Mouse (Mus musculus) left cerebral cortex, postnatal 25 days (tissue): ENCODE measurements around the gene Chst3. TPM values are rescaled to one million over a fixed set of nuclear protein-coding genes. Genes with fewer than 3 reads are reported as not detected.
A peak's percentile ranks its signal among the peaks of the same experiment; 100 is the strongest.
"Not testable (repeated sequence)": the region's sequence is repeated elsewhere in the genome, so short reads cannot be mapped to it uniquely, and the experiment has no call there.

Source experiments
- DNase-seq, 2 experiments: peaks; one replicate each; pipeline ENCODE4 v3.0.0; 2022; ENCODE audit warnings: low spot score in 2 of 2, mixed read lengths in 1 of 2
- intact Hi-C: fragments of 180-260 bp; cut with DNase I; formaldehyde crosslinking; loops from one replicate; pipeline ENCODE4 v1.15.1; 2025
- total RNA-seq, 2 experiments: library from RNA; stranded (reverse); gene quantifications; 2 replicates each; pipeline ENCODE4 v1.2.3; 2021

The Chst3 gene
- total RNA-seq, 2 experiments from 2014 or later: 1.6 to 1.8 TPM

DNA sequence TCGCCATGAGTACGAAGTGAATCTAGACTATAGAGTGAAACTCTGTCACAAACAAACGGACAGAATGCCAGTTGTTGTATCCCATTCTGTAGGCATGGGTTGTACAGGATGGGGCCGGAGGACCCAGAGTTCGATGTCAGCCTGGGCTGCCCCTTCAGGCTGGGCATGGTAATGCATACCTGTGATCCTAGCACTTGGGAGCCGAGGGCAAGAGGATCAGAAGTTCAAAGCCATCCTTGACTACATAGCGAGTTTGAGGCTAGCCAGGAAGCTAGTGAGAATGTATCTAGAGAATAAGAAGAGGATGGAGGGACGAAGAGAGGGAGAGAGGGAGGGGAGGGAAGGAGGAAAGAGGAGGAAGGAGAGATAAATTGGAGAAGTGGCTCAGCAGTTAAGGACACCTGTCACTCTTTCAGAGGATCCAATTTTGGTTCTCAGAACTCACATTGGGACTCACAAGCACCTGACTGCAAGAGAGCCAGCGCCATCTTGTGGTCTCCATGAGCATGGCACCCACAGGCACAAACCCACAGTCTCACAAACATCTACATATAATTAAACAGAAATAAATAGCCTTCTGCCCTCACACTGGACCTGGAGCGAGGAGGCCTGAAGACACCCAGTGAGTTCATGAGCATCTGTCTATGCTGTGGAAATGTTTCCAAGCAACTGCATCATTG lies 18.6 kb upstream of the Chst3 start:
- peak; percentile 52 for DNase-seq
- intact Hi-C loops: loop anchor here (1.0 to 2.0 kb wide), 2 partner anchors 47 to 89 kb away; no protein-coding TSS in a partner anchor

DNA sequence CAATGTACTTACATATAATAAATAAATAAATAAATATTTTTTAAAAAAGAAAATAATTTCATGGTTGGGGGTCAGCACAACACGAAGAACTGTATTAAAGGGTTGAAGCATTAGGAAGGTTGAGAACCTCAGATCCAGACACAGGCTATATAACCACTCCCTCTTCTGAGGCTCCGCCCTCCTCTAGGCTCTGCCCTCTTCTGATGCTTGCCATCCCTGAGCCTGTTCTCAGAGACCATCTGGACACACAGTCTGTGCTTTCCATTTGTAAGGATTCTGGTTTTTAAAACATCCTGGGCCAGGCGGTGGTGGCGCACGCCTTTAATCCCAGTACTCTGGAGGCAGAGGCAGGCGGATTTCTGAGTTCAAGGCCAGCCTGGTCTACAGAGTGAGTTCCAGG lies 16.8 kb upstream of the Chst3 start:
- intact Hi-C loops: loop anchor here (2.0 kb wide), 1 partner anchor 45 kb away; no protein-coding TSS in a partner anchor
- DNase-seq: not testable (repeated sequence)

DNA sequence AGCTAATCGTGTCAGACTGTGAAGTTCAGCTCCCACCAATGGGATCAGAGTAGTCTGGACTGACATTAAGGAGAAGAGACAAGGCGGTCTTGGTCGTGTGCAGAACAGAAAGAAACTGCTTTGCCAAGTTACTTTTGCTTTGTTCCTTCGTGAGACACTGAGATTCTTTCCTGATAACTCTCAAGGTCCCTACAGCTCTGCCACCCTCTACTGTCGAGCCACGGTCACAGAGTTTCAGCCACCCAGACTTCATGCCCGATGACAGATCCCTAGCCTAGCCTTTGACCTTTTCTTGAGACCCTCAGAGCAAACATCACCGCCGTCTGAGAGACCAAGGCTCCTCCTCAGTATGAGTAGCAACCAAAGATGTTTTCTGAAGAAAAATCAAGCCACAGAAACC lies 14.9 kb upstream of the Chst3 start:
- no peak for DNase-seq
- intact Hi-C loops: no loop called here

DNA sequence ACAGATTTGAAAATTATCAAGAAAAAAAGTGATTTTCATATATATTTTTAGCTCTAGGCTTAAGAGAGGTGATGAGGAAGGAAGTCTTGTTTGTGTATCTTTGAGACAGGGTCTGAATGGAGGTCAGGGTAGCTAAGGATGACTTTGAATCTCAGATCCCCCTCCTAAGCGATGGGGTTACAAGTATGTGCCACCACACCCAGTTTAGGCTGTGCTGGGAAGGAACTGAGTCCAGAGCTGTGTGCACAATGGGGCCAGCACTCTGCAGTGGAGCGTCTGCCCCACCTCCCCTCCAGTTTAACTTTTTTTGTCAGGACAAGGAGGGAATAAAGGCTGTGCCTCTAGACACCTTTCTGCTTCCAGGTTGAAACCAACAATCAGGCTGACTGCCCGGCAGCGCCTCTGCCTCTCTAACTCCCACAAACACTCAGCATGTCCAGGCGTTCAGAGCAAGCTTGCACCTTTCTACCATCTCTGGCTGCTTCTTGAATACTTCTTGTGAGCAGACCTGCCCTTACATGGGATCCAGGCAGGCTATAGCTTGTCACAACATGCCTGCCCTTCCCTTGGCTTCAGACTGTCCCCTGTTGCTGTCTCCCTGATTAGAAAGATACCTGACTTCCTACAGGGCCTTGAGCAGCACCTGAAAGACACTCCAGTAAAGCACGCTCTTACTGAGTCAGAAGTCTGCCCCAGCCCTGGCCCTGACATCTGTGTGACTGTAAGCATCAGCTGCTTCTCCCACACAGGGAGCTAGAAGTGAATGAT lies 11.4 kb upstream of the Chst3 start:
- DNase-seq: no peak
- intact Hi-C loops: no loop called here

DNA sequence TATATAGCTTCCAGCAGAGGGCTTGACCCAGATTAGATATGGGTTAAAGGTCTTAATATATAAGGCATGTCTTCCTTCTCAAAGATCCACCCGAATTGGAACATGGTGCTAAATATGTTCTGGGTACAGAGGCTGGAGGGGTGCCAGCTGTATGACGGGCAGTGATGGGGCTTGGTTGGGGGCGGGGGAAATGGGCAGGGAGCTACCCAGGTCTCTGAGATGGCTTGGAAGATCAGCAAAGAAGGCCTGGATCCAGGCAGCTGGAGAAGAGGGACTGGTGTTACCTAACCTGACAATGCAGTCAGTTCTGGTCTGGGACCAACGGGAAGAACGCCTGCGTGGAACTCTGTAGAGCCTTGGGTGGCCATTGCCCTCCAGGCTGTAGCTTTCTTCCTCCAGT lies 10.1 kb upstream of the Chst3 start:
- DNase-seq: no peak
- intact Hi-C loops: no loop called here

DNA sequence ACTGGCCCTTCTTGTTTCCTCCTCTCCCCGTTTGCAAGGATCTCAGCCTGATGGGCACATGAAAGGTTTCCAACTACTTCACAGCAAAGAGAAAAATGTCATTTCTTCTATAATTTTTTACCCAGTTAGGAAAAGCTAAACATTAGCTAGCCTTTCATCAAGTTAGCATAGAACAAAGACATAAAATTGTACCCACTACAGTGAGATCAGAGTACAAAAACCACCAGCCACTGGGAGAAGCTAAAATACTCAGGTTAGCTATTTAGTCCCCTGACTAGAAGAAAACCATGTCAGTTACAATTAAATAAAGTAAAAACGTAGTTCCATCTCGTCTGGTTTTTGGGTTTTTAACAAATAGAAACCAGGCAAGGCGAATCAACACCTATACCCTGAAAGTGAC lies 8.6 kb upstream of the Chst3 start:
- intact Hi-C loops: no loop called here
- no peak for DNase-seq

DNA sequence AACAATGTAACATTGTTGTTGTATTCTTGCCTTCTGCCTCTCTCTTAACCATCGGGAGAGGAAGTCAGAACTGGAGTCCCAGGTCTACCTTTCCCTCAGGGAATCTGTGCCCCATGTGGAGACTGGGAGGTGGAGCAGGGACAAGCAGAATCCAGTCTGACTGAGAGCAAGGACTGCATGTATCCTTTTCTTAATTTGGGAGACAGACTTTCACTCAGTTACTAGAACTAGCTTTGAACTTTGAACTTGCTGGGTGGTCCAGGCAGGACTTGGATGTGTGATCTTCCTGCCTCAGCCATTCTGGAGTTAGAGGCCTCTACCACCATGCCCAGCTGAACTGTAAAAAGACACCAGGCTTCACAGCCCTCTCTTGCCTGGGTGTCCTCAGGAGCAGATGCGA lies 5.5 kb upstream of the Chst3 start:
- intact Hi-C loops: no loop called here
- DNase-seq: no peak

DNA sequence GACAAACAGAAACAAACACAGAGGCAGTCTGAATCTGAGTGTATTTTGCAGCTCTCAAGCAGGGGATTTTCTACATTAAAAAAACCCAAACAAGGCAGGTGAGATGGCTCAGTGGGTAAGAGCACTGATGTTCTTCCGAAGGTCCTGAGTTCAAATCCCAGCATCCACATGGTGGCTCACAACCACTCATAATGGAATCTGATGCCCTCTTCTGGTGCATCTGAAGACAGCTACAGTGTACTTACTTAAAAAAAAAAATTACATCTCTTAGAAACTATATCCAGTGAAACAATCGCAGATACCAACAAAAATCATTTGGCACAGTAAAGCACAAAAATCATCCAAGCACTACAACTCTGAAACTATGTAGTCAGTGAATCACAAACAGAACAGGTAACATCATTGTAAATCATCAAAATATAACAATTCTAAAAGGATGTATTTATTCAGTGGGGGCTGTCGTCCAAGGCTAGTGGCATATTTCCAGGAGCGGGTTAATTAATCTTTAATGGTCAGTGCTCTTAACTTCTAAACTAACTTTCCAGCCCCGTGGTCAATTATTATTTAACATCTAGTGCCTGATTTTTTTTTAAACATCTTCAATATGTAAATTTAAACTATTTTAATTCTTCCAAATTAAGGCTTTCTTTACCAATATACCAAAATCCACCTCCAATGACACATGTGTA lies 2.7 kb upstream of the Chst3 start:
- DNase-seq, intact Hi-C loops: not testable (repeated sequence)

DNA sequence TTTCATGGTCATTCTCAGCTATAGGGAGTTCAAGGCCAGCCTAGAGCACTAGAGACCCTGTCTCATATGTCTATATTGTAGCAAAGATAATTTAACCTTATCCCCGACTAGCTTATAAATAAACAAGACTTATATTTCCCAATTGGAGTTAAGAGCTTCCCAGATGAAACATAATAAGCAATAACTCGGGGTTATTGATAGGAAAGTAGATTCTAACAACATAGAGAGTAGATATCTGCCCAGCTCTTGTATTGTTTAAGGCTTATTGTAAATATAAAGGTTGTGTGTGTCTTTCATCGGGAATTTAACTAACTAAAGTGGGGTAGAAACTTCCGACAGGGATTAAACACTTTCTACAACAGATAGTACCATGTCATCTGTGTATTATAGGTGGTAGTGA lies 1.5 kb upstream of the Chst3 start:
- no peak for DNase-seq
- intact Hi-C loops: no loop called here

DNA sequence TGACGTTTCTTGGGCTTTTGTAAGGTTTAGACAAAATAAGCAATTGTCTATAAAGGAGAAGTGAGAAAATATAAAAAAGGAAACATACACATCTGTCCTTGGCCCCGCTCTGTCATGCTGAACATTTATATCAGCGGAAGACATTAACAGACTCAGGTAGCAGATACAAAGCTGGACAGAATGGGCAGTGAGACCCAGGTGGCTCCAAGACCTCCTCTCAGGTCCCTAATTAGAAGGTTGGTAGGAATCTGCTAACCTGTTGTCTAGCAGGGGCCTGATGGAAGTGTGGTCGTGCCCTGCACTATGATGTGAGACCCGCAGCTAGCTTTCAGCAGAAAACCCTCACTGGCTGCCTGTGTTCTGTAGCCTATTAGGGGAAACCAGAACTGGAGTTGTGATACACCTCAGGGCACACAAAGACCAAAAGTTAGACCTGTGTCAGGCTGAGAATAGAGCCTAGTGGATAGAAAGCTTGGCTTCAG lies 1.0 kb upstream of the Chst3 start:
- intact Hi-C loops: no loop called here
- DNase-seq: no peak

DNA sequence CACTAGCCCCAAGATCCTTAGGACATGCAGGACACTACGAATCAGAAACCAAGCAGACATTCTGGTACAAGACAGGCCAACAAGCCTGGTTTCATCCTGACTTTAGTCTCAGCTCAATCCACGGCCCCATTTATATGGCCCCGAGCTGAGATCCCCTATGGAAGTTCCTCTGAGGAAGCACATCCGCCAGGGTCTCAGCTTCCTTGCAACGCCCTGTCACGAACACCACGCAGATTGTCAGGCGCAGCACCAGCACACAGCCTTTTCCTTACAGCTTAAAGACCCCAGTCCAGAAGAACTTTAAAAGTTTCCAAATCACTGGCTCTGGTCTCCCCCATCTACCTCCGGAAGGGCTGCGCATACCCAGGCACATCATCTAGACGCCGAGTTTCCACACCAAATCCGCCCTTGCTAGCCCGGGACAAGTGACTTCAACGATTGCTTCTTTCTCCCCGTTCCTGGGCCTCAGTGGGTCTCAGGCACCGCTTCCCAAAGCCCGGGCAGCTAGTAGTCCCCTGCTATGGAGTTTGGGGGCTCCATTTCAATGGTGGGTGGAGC lies 948 bp downstream of the Chst3 start:
- intact Hi-C loops: no loop called here

DNA sequence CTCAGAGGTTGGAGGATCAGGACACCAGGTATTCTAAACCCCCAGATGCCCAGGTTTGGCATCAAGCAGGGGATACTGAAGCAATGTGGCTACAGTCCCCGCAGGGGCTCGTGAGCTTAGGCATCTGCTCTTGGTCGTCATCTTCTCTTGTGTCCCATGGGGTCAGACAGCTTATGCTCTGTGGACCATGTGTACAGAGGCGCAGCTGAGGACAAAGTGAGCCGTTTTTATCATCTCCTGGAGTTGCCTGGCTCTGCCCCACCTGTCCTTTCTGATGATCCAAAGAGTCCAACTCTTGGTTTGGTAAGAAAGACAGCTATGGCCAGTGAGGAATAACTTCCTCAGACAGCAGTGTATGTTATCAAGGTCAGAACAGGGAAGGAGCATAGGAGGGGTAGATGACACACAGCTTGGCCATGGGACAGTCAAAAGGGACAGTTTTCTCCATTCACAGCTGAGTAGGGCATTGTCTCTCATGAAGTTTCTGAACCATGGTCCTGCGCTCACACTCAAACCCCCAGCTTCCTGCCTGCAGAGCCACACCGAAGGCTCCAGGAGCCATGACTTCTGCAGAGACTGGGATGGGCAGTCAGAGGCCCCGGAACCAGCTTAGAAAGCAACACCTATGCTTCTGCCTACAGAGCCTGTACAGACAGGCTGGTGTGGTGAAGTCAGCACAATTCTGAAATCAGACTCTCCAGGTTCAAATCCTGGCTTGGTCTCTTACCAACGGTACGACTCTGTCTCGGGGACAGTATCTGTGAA lies 2.5 kb downstream of the Chst3 start:
- intact Hi-C loops: no loop called here
- DNase-seq: no peak

More for the DNA sequence above, 948 bp downstream of the Chst3 start:
- DNase-seq: no peak

DNA sequence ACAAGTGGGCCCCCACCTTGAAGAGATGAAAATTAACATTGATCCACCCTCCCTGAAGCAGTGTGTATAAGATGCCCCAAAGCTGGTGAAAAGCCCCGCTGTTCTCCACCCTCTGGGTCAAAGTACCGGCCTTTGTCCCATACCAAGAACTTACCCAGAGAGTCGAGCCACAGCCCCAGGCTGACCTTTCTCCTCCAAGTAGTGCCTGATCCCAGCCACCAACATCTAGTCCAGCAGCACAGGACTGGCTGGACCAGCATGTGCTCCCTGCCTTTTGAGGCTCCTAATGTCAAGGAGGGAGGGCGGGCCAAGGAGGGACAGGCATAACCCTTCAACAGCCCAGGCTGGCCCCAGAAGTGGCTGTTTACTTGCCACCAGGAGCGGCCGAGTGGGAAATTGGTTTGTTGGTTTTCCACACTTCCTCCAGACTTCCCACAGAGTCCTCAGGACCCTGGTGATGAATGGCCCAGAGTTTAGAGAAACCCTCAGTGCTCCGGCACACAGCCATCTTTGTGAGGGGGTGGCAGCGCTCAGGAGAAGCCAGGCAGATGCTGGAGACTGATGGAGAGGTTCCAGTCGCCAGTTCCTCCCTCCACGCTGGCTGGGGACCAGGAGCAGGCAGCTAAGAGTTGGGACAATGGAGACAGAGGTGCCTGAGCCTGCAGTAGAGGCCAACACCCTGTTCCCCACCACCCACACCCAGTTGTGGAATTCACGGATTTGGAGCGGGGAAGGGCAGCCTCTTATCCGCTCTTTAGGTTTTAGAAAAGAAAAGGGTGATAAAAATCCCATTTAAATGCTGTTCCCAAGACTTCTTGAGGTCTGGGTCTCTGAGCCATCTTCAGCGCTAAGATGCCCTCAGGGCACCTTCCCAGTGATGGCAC lies 3.7 kb downstream of the Chst3 start:
- DNase-seq: peak in 1 of 2 experiments; percentile 79
- intact Hi-C loops: no loop called here

DNA sequence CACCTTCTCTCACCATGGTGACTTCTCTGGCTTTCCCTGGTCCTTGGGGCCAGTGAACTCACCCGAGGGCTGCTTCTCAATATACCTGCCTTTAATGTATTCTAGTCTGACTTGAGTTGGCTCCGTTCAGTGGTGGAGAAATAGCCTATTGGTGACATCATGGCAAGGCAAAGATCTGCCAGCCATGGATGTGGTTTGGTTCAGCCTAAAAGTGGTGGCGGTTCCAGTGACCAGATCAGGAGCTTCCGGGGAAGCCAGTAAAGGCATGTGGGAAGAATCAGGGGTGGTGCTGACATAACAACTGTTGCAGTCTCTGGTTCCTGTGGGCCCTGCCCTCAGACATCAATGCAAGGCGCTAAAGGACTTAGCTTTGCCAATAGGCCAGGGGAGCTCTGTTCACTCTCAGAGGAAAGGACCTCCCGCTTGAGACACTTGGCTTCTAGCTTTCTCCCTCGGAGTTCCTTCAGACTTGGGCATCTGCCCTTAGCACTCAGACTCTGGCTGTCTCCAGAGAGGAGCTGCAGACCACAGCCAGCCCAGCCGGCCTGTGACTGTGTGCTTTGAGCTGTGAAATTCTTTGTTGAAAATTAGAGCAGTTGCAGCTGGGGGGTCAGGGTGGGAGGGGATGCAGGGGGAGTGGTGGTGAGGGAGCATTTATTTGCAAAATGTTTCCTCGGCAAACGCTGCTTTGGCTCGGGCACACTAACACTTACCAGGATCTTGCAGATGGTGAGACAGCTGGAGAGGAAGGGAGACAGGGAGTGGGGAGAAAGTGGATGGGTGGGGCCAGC lies 6.3 kb downstream of the Chst3 start:
- intact Hi-C loops: no loop called here

DNA sequence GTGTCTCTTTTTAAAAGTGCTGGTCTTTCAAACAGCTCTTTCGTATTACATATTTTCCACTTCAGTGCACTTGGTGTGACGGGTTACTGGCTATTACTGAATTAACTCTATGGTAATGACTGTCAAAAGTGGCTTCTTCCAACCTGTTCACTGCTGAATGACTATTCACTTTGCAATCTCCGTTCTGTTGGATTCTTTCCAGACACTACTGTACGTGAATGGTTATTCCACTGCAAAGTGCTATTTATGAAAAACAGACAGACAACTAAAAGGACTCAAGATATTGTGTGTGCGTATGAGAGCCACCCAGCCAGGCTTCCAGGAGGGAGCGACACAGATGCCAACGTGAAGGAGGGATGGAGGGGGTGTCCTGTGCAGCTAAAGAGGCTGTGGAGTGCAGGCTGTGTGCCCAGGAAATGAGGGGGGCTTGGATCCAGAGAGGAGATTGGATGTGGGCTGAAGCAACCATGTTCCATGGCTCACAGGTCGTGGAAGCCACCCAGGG lies 7.5 kb downstream of the Chst3 start:
- intact Hi-C loops: no loop called here
- peak in 1 of 2 experiments; percentile 33 for DNase-seq

More for the DNA sequence above, 6.3 kb downstream of the Chst3 start:
- peak in 1 of 2 experiments; percentile 58 for DNase-seq

DNA sequence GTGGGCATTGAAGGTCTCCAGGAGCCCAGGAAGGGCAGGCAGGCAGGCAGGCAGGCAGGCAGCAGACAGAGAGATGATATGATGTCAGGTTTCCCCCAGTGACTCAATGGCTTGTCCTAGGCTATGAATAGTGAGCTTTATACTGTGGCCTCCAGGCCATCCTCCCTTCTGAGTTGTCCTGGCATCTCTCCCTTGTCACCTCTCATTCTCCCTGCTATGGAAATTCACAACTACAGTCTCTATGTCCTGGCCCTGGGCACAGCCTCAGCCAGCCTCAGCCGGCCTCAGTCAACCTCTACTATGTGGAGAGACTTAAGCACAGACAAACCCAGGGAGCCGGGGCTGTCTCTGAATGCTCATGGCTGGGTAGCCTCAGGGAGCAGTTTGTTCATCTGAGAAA lies 8.6 kb downstream of the Chst3 start:
- intact Hi-C loops: no loop called here
- no peak for DNase-seq

DNA sequence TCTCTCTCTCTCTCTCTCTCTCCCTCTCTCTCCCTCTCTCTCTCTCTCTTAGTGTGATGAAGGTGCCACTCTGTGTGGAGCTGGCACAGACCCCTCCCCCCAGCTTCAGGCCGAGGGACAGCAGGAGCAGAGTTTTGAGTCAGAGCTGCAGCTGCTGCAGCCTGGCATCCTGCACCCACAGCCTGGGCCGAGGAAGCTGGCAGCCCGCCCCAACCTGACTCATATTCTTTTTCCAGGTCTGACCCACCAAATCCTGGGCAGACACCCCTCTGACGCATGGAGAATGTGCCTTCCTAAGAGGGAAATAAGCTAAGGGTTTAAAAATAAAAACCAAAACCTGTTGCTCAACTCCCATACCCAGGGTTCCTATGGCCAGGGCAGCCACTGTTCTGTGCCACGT lies 9.8 kb downstream of the Chst3 start:
- intact Hi-C loops: no loop called here
- DNase-seq: peak in 1 of 2 experiments; percentile 93
